Mouse (Mus musculus) heart, embryonic 16.5 days (tissue): ENCODE results near the gene Jph2. TPM values are rescaled to one million over a fixed set of nuclear protein-coding genes. Genes with fewer than 3 reads are reported as not detected.
A peak's percentile ranks its signal among the peaks of the same experiment; 100 is the strongest.

Experiments used
- ATAC-seq: fragments of 200-750 bp; cut with Nextera tagmentation; replicated peaks from 2 replicates; pipeline ENCODE4 v1.8.0; 2017; ENCODE audit warnings: moderate number of reproducible peaks; ENCODE audit not compliant: insufficient read depth, low FRiP score; ENCODE audit errors: extremely low read depth
- H3K27ac ChIP-seq: fragments of 300-500 bp; sonication (generic); 2 replicates; pipeline ENCODE4 v1.5.1; 2014; ENCODE audit warnings: mild to moderate bottlenecking, low read length, control low read depth, moderate library complexity
- H3K27me3 ChIP-seq: fragments of 300-500 bp; sonication (generic); 2 replicates; pipeline ENCODE4 v1.6.1; 2014; ENCODE audit warnings: low read length, mixed read lengths; ENCODE audit not compliant: control insufficient read depth, insufficient read depth
- H3K36me3 ChIP-seq: fragments of 300-500 bp; sonication (generic); 2 replicates; pipeline ENCODE4 v1.6.1; 2014; ENCODE audit not compliant: control insufficient read depth, insufficient read depth
- H3K4me1 ChIP-seq: fragments of 300-500 bp; sonication (generic); 2 replicates; pipeline ENCODE4 v1.6.1; 2014; ENCODE audit warnings: low read length, mixed read lengths; ENCODE audit not compliant: control insufficient read depth, insufficient read depth
- H3K4me2 ChIP-seq: fragments of 300-500 bp; sonication (generic); 2 replicates; pipeline ENCODE4 v1.6.1; 2014; ENCODE audit warnings: low read depth, mild to moderate bottlenecking, control low read depth, low read length
- H3K4me3 ChIP-seq: fragments of 300-500 bp; sonication (generic); 2 replicates; pipeline ENCODE4 v1.5.1; 2014; ENCODE audit warnings: mild to moderate bottlenecking, control low read depth, low read length
- H3K9ac ChIP-seq: fragments of 300-500 bp; sonication (generic); 2 replicates; pipeline ENCODE4 v1.6.1; 2014; ENCODE audit warnings: low read length, control low read depth
- H3K9me3 ChIP-seq: fragments of 300-500 bp; sonication (generic); replicated peaks from 2 replicates; pipeline ENCODE4 v1.6.1; 2016; ENCODE audit warnings: low read length; ENCODE audit not compliant: control insufficient read depth
- WGBS: fragments of 180-500 bp; shearing (Covaris S2); extraction: QIAGEN DNeasy Blood & Tissue Kit; methylation state at CpG from one replicate; pipeline ENCODE4 v1.1.7; 2014; 5-methylcytosine and 5-hydroxymethylcytosine counted together
- polyA plus RNA-seq: library from polyadenylated mRNA; unstranded; fragments of >200 nt; fragmentation: Nextera tagmentation; extraction: Ambion mirVana; gene quantifications from 2 replicates; pipeline ENCODE4 v1.2.1, GENCODE M21; 2015

The Jph2 gene
- polyA plus RNA-seq, 1 experiment from 2014 or later, result 38.5 TPM

DNA sequence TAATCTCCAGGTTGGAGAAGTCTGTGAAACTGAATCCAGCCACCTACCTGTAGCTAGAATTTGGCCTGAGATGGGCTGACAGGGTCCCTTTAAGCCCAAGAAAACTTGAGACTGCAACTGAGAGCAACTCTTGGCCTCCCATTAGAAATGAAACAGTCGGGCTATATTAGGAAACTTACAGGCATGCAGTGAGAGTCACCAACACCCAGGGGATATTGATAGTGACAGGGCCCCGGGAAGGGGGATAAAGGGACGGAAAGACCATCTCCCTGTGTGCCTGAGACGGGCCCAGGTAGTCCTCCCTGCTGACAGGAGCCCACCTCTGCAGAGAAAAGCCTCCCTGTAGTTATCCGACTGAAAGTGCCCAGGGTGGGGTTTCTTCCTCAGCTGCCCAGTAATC is 18.4 kb downstream of the Jph2 start:
- WGBS, result 25% methylated on average over 5 of the region's 5 CpGs
- peak overlapping the region; percentile 56 for H3K9ac ChIP-seq
- H3K4me1 ChIP-seq, result peaks cover 73% of the 10 kb centered on the region
- H3K36me3 ChIP-seq, result peaks cover 10% of the 10 kb centered on the region
- peaks cover 10% of the 10 kb centered on the region for H3K27me3 ChIP-seq
- H3K9me3 ChIP-seq, result 0 out of 2 replicates have a peak, but pooled peaks cover 2% of the 10 kb centered on the region
- peak overlapping the region; percentile 97 for H3K27ac ChIP-seq
- peak overlapping the region; percentile 47 for H3K4me2 ChIP-seq
- H3K4me3 ChIP-seq, result peak overlapping the region; percentile 32
- peak; percentile 57 for ATAC-seq

DNA sequence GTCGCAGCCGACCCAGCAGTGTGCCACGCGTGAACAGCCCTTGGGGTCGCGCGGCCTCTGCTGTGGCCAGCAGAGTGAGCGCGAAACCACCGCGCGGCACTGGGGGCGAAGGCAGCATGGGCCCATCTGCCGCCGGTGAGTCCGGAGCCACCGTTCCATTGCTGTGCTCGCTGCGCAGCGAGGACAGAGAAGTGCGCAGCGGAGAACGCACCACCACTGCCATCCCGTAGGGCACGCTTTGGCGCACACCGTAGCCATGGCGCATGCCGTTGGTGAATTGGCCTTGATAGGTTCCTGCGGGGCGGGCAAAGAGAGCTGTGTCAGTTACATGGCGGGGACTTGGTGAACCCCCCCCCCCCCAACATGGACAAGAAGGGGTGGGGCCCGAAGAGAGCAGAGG is 21.7 kb downstream of the Jph2 start:
- Histone ChIP-seq H3K9me3 (0 out of 2 replicates have a peak, but pooled peaks cover 2% of the 10 kb centered on the region), H3K36me3 (peaks cover 18% of the 10 kb centered on the region), H3K27ac (no peak overlapping the region), H3K27me3 (peaks cover 10% of the 10 kb centered on the region), H3K9ac (peak overlapping the region; percentile 49), H3K4me1 (peaks cover 59% of the 10 kb centered on the region), H3K4me2 (0 out of 2 replicates have a peak overlapping the region, but pooled peaks have one; percentile 22), H3K4me3 (no peak overlapping the region)
- WGBS, result 41% methylated on average over 33 of the region's 33 CpGs
- ATAC-seq, result no peak

DNA sequence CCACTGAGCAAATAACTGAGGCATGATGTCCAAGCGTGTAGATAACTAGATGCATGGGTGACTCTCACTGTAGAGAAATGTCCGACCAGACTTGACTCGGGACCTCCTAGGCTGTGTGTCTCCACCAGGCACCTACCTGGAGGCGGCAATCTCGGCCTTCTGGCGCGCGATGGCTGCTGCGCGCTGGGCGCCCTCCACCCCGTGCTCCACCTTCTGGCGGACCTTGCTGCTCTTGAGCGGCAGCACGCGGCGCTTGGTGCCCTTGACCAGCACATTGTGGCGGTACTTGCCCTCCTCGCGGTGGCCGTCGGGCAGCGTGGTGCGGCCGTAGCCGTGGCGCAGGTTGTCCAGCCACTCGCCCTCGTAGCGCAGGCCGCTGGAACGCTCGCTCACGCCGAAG is 22.3 kb downstream of the Jph2 start:
- Histone ChIP-seq H3K4me3 (no peak overlapping the region), H3K9ac (peak overlapping the region; percentile 49; the same call in 1 of the 2 replicates), H3K4me2 (no peak overlapping the region), H3K9me3 (0 out of 2 replicates have a peak, but pooled peaks cover 2% of the 10 kb centered on the region), H3K27ac (no peak overlapping the region), H3K4me1 (peaks cover 60% of the 10 kb centered on the region), H3K36me3 (peaks cover 18% of the 10 kb centered on the region), H3K27me3 (peaks cover 10% of the 10 kb centered on the region)
- no peak for ATAC-seq
- WGBS, result 51% methylated on average over 35 of the region's 35 CpGs

DNA sequence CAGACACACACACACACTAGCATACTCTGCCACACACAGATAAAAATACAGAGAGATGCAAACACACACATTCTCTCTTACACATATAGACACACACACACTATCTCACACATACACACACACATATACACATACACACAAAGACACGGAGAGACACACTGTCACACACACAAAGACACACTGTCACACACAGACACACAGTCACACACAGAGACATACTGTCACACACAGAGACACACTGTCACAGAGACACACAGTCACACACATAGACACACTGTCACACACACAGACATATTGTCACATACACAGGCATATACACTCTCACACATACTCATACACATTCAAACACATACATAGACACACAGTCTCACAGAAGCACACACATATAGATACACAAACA is 25.2 kb downstream of the Jph2 start:
- H3K9me3 ChIP-seq, result no peaks in the 10 kb centered on the region
- no peak overlapping the region for H3K9ac ChIP-seq
- peaks cover 10% of the 10 kb centered on the region for H3K27me3 ChIP-seq
- ATAC-seq, result no peak
- peaks cover 20% of the 10 kb centered on the region for H3K36me3 ChIP-seq
- H3K4me3 ChIP-seq, result no peak overlapping the region
- peaks cover 66% of the 10 kb centered on the region for H3K4me1 ChIP-seq
- WGBS, result 82% methylated on average over 1 of the region's 1 CpGs
- H3K27ac ChIP-seq, result peak overlapping the region; percentile 34; the same call in 1 of the 2 replicates
- no peak overlapping the region for H3K4me2 ChIP-seq

DNA sequence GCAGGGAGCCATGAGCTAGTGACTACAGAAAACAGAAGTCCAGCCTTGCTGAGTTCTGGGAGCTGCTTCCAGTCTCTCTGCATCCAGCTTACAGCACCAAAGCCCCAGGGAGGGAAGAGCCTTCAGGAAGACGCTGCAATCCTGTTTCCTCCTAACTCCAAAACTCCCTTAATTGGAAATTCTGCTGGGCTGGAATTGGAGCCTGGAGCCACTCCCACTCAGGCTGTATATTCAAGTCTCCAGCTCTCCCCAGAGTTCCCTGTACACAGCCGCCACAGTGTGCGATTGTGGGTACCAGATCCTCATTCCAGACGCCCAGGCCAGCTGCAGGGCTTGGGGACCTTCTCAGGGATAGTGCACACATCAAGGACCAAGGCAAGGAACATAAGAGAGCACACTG is 27.6 kb downstream of the Jph2 start:
- WGBS, result 35% methylated on average over 4 of the region's 4 CpGs
- Histone ChIP-seq H3K36me3 (peaks cover 14% of the 10 kb centered on the region), H3K9me3 (no peaks in the 10 kb centered on the region), H3K27me3 (no peaks in the 10 kb centered on the region), H3K4me3 (no peak overlapping the region), H3K27ac (peak overlapping the region; percentile 30), H3K4me1 (peaks cover 54% of the 10 kb centered on the region), H3K9ac (peak overlapping the region; percentile 25; the same call in 1 of the 2 replicates), H3K4me2 (no peak overlapping the region)
- no peak; the same call in 1 of the 2 replicates for ATAC-seq

DNA sequence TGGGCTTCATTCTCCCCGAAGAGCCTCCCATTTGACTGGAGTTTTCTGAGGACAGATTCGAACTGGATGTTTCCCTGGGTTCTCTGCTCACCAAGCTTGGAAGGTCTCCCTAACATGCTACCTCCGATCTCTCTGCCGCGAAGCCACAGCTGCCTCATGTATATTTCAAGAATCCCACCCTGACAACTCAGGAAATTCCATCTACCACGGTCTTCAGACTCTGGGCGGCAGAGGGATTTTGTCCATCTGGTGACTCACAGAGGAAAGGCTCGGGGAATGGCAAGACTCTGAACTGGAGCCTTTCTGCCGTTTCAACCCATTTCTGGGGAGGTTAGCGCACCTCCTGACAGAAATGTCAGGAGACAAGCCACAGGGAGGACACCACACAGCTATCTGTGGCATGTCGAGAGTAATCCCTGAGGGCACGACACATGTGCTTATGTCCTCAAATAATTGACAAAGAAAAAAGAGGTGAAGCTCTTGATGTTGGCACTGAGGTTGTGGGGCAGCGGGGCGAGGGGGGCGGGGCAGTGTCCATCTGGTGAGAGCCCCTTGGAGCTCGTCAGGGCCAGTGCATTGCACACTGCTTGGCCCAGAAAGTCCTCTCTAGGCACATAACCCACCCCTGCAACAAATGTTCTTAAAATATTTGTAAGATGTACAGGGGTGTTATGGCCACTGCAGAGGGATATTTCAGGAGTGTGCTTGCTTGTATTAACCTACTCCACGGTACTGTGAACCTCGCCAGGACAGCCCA is 32.8 kb downstream of the Jph2 start:
- Histone ChIP-seq H3K36me3 (0 out of 2 replicates have a peak, but pooled peaks cover under 1% of the 10 kb centered on the region), H3K27ac (peak overlapping the region; percentile 96), H3K4me1 (peaks cover 63% of the 10 kb centered on the region), H3K4me2 (peak overlapping the region; percentile 24; the same call in 1 of the 2 replicates), H3K27me3 (no peaks in the 10 kb centered on the region), H3K4me3 (no peak overlapping the region), H3K9ac (peak overlapping the region; percentile 65), H3K9me3 (no peaks in the 10 kb centered on the region)
- 32% methylated on average over 18 of the region's 18 CpGs for WGBS
- ATAC-seq, result no peak

DNA sequence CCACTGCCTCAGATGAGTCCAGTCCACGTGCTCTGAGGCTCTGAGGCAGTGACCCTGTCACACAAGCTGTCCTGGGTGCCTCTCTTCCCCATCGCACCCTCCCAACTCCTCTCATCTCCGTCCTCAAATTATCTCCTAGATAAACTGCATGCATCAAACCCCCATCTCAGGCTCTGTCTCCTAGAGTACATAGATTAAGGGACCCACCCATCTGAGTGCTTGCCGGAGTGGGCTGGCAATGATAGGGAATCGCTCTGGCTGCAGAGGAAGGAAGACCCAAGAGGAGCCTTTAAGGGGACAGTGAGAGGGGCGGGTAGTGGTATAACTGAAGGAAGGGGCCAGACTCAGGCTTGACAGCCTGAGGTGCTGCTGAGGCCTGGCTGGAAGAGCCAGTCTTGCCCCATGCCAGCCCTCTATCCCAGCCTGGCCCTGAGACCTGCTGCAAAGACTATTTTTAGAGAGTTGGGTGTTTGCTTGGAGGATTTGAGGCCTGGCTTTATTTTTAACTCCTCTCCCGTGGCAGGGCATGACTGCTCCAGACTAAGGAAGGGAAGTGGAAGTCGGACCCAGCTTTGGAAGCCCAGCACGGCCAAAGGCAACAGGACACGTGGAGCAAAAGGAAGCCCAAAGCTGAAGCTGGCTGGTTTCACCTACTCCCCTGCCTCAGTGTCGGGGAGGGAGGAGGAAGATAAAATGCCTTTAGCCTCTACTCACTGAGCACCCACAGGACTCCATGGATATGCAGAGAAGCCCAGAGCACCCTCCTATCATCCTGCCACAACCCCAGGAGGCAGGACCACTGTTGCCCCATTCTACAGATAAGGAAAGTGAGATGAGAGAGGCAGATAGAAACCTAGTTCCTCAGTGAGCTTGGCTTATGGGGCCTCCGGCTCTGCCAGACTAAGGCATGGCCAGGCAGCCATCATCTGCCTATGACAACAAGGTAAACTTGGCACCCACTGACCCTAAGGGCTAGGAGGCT is 34.6 kb downstream of the Jph2 start:
- peak overlapping the region; percentile 16 for H3K4me3 ChIP-seq
- H3K4me1 ChIP-seq, result peaks cover 67% of the 10 kb centered on the region
- H3K27me3 ChIP-seq, result no peaks in the 10 kb centered on the region
- no peaks in the 10 kb centered on the region for H3K9me3 ChIP-seq
- peak overlapping the region; percentile 54 for H3K4me2 ChIP-seq
- peak; percentile 74 for ATAC-seq
- WGBS, result 28% methylated on average over 12 of the region's 12 CpGs
- H3K36me3 ChIP-seq, result no peaks in the 10 kb centered on the region
- peak overlapping the region; percentile 96 for H3K27ac ChIP-seq
- H3K9ac ChIP-seq, result peak overlapping the region; percentile 65

DNA sequence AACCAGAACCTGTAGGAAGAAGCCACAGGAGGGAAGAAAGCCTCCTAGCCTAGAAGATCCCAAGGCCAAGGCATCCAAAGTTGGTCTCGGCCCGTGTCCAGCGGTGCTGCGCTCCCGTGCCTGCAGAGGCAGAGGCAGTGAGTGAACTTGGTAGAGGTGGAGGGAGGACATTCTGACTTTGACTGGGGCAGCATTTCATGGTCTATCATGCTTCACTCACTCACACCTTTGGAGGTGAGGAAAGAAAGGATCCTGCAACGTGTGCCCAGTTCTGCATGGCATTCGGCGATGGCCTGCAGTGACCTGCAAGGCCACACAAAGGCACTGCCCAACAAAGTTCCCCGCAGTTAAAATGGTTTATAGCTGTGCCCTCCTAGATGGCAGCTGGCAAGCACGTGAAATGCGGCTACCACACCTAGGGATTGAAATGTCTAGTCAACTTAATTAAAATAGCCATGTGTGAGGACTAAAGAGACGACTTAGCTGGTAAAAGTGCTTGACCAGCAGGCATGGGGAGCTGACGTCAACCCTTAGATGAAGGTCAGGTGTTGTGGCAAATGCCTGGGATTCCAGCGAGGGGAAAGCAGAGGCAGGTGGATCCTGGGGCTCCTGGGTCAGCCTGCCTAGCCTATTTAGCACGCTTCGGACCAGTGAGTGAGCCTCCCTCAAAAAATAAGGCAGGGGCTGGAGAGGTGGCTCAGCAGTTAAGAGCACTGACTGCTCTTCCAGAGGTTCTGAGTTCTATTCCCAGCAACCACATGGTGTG is 36.8 kb downstream of the Jph2 start:
- Histone ChIP-seq H3K36me3 (no peaks in the 10 kb centered on the region), H3K4me2 (peak overlapping the region; percentile 25; the same call in 1 of the 2 replicates), H3K4me1 (peaks cover 76% of the 10 kb centered on the region), H3K27me3 (no peaks in the 10 kb centered on the region), H3K4me3 (no peak overlapping the region), H3K9me3 (no peaks in the 10 kb centered on the region), H3K27ac (peak overlapping the region; percentile 91), H3K9ac (peak overlapping the region; percentile 63)
- WGBS, result 46% methylated on average over 16 of the region's 16 CpGs
- ATAC-seq, result peak; percentile 21; the same call in 1 of the 2 replicates
